Mouse (Mus musculus): ENCODE results near the gene Cpsf4l.

- no peak for TF ChIP-seq GATA1 (IDR thresholded peaks at IDR 0.05; ENCODE audit: borderline replicate concordance, low read length)
- TF ChIP-seq FLI1 (IDR thresholded peaks at IDR 0.05; ENCODE audit: low read length): no peak
Measured at GRCm38 (mm10) chr11:113747725-113748380, 38.0 kb upstream of the Cpsf4l start.
